Mouse (Mus musculus) heart, adult 8-10 months (tissue): ENCODE measurements around the gene Plac9a. TPM values are rescaled to one million over a fixed set of nuclear protein-coding genes. Genes with fewer than 3 reads are reported as not detected.
A peak's percentile ranks its signal among the peaks of the same experiment; 100 is the strongest.
"Not testable (repeated sequence)": the region's sequence is repeated elsewhere in the genome, so short reads cannot be mapped to it uniquely, and the experiment has no call there.

Experiments used
- DNase-seq: peaks from one replicate; pipeline ENCODE4 v3.0.0; 2022; ENCODE audit warnings: low spot score
- total RNA-seq, 4 experiments: library from RNA; stranded (reverse); gene quantifications; 2 replicates each; pipeline ENCODE4 v1.2.4; 2022

The Plac9a gene
- total RNA-seq, 4 experiments from 2014 or later = 0.88 to 5.5 (median 3.0) TPM

- no peak for DNase-seq
Measured at GRCm38 (mm10) chr14:25865251-25865650, 37.6 kb downstream of the Plac9a start.

DNA sequence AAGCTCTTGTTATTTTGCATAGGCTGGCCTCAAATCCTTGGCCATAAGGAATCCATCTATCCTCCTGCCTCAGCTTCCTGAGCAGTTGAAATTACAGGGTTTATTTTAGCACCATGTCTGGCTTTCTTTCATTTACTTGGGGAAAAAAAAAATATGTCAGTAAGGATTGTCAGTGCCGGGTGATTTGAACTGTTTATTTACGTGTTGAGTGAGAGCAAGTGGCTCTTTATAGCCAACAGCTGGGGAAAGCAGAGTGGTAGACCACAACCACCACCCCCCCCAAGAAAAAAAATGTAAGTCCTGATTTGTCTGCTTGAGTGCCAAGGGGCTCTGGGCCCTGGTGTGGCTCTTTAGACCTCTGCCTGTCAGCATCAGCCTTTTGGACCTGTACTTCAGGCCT, 39.2 kb downstream of the Plac9a start:
- no peak for DNase-seq

- no peak for DNase-seq
Measured at GRCm38 (mm10) chr14:25861771-25862530, 40.9 kb downstream of the Plac9a start.

DNA sequence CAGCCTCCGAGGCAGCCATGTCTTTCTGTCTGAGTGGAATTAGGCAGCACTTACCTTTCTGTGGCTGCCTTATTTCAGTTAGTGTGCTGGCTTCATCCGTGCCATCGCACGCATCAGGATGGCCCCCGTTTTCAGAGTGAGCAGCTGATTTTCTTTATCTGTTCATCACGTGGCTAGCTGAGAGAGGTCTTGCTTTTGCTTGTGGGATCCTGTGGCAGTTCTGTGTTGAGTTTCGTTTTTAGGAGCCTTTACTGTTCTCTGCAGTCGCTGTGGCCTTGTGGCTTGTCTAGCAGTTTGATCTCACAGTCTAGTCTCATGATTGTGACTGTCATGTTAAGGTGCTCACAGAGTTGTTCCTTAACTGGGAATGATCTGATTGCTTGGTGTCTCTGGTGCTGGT, 45.0 kb downstream of the Plac9a start:
- DNase-seq = no peak

DNA sequence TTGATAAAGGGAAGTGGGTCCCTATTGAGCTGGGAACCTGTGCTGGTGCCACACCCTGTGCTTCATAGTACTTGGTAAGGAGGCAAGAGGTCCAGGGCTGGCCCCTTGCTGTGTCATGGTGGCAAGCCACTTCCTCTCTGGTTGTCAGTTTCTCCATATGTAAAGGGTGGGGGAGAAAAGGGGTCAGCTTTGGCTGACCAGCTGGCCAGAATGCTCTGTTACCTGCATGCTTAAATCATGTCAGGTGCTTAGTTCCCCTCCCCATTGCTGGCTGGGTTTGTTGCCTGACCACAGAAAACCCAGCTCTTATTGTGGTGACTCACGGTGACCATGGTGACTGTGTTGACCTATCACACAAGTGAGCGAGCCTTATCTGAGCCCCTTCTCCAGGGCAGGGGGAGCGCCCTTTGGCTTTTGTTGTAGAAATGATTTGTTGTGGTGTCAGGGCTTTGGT, 45.7 kb downstream of the Plac9a start:
- DNase-seq = no peak

GRCm38 (mm10) chr14:25855241-25855885, 47.5 kb downstream of the Plac9a start:
- DNase-seq = no peak

DNA sequence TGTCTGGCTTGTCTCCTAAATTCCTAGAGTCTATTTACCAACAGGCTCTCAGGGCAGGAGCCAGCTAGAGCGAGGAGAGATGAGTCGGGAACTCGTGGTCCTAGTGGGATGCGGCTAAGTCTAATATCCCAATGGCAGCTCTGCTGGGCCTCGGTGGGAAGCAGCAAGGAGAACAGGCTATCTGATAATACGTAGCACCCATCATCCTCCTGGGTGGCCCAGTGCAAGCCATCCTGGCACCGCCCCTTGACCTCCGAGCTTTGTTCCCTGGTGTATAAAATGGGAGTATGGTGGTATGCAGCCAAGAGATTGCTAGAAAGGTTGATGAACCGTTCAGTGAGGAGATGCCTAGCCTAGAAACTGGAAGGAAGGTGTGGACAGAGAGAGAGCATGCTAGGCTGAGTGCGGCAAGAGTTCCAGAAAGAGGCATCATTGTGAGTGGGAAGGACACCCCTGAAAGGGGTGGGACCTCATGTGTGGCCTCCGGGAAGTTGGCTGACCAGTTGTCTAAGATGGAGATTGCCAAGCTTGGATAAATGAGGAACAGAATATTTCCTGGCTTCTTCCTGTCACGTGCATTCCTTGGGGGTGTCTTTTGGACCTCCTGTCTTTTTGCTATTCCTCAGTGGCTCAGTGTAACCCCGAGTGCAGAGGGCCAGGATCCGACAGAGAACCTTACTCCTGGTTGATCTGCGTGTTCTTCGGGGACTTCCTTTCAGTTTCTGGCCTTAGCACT, 49.0 kb downstream of the Plac9a start:
- peak; percentile 55 for DNase-seq

- DNase-seq = no peak
Measured at GRCm38 (mm10) chr14:25853295-25853694, 49.6 kb downstream of the Plac9a start.

DNA sequence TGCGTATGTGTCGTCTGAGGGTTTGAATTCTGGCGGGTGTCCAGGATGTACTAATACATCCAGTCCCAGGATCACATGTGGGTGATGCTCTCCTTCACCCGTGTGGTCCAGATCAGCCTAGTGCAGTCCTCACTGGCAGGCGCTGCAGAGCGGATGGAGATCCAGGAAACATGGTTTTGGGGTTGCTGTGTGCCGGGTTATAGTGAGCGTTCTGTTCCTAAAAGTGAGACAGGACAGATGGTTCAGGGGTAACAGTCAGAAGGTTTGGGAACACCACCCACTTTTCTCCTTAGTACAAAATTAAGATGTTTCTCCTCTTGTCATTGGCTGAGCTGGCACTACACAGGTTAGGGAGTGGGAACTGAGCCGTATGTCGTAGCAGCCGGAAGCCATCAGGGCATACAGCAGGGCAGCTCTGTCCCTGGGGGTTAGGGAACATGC, 50.8 kb downstream of the Plac9a start:
- no peak for DNase-seq

DNA sequence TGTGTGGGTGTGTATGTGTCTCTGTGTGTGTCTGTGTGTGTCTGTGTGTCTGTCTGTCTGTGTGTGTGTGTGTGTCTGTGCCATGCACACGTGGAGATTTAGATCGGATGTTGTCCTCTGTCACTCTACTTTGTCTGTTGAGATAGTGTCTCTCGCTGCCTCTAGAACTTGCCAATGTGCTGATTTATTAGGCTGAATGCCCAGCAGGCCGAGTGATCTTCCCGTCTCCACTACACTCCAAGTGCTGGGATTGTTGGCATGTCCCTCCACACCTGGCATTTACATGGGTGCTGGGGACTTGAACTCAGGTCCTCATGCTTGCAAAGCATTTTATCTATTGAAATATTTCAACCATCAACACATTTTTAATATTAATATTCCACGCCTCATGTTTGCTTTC, 51.7 kb downstream of the Plac9a start:
- DNase-seq = no peak

DNA sequence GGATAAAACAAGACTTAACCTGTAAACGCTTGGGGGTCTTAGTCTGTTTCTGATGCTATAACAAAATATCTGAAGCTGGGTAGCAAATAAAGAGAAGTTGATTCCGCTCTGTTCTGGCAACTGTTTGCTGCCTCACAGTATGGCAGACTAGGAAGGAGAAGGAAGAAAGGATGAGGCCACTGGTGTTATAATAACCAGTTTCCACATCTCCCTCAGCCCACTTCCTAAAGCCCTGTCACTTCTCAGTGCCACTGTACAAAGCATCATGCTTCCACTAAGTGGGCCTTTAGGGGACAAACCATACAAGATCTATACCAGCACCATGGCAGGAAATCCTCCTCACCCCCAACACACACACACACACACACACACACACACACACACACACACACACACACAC, 52.5 kb downstream of the Plac9a start:
- DNase-seq = no peak

DNA sequence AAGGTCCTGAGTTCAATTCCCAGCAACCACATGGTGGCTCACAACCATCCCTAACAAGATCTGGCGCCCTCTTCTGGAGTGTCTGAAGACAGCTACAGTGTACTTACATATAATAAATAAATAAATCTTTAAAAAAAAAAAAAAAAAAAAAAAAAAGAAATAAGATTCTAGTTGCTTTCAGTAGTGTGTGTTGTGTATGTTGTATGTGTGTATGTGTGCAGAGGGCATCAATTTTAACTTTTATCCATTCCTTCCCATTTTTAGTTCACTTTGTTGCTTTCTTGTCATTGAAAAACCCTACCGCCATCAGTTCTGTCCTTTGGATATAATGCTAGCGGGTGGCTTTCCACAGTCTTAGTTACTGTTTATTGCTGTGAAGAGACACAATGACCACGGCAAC, 54.2 kb downstream of the Plac9a start:
- not testable (repeated sequence) for DNase-seq

DNA sequence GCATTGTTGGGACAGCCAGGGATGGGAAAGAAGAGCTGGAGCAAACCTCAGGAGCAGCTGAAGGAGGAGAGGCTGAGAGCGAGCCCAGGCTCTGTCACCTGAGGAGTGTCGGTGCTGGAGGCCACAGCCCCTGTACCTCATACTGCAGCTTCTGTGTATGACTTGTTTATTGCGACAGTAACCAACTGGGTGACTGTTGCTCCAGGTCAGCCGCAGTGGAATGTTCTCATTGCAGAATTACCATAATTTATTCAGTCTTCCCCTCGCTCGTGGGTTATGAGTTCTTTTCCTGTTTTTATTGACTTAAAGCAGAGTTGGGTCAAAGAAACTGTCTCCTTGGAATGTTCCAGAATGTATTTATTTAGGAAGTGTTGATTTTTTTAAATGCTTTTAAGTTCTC, 54.7 kb downstream of the Plac9a start:
- DNase-seq = no peak

DNA sequence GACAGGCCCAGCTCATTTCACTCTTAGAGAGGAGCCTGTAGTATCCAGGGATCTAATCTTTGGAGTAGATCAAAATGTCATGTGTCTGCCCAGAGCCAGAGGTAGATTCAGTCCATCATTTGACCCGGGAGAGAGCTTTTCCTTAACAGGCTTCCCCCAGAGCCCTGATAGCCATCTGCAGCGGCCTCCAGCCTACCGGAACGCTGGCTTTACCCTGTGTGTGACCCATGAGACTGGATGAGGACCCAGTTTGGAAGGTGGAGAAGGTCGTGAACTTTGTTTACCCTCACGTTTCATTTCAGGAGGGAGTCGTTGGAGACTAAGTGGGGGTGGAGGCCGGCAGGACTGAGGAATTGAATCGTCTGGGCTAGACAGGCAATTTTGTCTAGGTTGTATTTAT, 55.2 kb downstream of the Plac9a start:
- DNase-seq = no peak

- DNase-seq = no peak
Measured at GRCm38 (mm10) chr14:25846516-25846915, 56.4 kb downstream of the Plac9a start.

GRCm38 (mm10) chr14:25845832-25846383, 57.0 kb downstream of the Plac9a start:
- no peak for DNase-seq

DNA sequence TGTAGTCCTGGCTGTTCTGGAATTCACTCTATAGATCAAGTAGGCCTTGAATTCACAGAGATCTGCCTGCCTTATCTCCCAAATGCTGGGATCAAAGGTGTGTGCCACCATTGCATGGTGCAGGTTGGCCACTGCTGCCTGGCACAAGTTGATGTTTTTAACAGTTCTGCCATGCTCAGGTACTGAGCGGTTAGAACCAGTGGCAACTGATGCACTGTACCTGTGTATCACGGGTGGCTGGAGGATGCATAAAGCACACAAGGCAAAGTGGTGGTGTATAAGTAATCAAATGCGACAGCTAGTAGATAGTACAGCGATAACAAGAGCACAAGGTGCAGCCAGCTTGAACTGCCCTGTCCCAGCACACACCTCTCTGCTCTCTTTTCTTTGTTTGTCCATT, 58.5 kb downstream of the Plac9a start:
- no peak for DNase-seq

DNA sequence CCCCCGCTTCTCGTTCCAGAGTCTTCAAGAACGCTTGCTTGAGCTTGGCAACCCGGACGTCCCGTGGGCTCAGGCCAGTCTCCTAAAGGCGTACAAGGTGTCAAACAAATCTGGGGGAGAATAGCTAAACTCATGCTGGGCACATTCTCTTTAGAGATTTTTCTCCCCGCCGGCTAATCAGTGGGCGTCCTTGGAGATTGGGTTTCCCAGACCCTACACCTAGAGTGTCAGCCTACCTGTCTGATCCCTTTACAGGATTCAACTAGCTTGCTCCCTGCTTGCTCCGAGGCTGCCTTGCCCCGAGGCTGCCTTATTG, 60.3 kb downstream of the Plac9a start:
- DNase-seq = no peak

DNA sequence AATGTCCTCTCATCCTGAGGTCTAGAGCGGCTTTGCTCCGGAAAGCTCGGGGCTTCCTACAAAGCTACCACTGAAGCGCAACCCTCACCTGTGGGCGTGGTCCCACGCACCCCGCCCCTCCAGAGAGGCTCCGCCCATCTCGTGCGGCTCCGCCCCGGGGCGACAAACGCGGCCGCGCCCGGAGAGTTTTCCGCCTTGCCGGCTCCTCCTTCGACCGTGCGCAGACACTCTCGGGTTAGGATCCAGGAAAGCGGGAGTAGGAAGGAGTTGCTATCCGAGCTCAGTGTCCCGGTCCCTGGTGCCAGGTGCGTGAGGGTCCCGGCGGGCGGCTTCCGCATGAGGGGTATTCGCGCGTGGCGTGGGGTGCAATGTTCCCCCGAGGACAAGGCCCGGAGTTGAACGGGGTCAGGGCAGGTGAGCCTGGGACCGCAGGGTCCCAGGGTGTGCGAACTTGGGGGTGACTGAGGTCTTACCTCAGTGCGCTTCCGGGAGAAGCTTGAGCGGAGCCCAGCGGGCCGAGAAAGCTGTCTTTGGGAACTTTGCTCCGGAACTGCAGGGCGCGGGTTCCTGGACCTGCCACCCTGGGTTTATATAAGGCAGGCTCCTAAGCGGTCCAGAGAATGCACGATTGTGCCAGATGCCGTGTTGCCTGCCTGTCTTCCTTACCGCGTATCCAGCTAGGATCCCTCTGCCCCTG, 60.8 kb downstream of the Plac9a start, which contains the start of gene Anxa11:
Gene Anxa11 (plus strand): TSS at position 166 of the 697 bp plus-strand sequence.
- DNase-seq = peak; percentile 89

DNA sequence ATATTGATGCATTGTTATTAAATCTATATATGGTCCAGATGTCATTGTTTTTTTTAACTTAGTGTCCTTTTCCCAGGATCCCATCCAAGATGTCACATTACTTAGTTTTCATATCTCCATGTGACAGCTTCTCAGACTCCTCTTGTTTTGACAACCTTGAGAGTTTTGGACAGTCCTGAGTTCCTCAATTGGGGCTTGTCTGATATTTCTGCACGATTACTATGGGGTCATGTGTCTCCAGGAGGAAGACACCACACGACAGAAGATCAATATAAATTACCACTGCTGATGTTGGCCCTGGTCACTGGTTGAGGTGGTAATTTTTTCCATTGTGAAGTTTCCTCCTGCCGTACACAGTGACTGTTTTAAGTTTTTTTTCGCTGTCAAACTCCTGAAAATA, 61.3 kb downstream of the Plac9a start:
- DNase-seq = no peak

GRCm38 (mm10) chr14:25840961-25841360, 61.9 kb downstream of the Plac9a start:
- DNase-seq = no peak

DNA sequence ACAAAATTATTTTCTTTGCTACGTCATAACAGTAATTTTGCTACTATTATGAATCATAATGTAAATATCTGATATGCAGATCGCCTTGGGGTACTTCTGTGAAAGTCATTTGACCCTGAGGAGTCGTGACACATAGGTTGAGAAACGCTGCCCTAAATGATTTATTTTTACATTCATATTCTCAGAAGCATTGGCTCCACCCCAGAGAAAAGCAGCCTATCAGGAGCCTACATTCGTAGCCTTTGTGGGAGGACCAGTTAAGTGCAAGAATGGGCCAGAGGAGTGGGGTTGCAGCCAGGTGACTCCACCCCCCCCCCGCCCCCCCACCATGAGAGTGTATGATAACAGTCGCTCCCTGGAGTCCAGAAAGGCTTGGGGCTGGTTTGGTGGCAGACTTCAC, 63.1 kb downstream of the Plac9a start:
- DNase-seq = no peak
